Mouse (Mus musculus) forebrain, embryonic 11.5 days (tissue): Measurements from ENCODE around the gene Cryba4. TPM values are rescaled to one million over a fixed set of nuclear protein-coding genes. Genes with fewer than 3 reads are reported as not detected.

ENCODE experiments used
- polyA plus RNA-seq: library from polyadenylated mRNA; unstranded; fragments of >200 nt; fragmentation: Nextera tagmentation; extraction: Ambion mirVana; gene quantifications from 2 replicates; pipeline ENCODE4 v1.2.1, GENCODE M21; 2014

The Cryba4 gene
- polyA plus RNA-seq, 1 experiment from 2014 or later, result 0.48 TPM

Other genes with a start within 250 kb of the Cryba4 start
- 0.48 and 0.73 TPM in 2 replicates for gene Crybb1, start 3.3 kb upstream of the Cryba4 start, polyA plus RNA-seq
- 30.9 and 34.3 TPM in 2 replicates for gene Tpst2, start 24.2 kb upstream of the Cryba4 start, polyA plus RNA-seq
- gene Tfip11, start 73.8 kb upstream of the Cryba4 start, polyA plus RNA-seq, result 32.5 and 33.7 TPM in 2 replicates
- gene Srrd, start 90.5 kb upstream of the Cryba4 start, polyA plus RNA-seq, result 46.1 and 52.2 TPM in 2 replicates
- gene Hps4, start 90.6 kb upstream of the Cryba4 start, polyA plus RNA-seq, result 32.9 and 35.4 TPM in 2 replicates
- gene Gm6583, start 103.5 kb upstream of the Cryba4 start, polyA plus RNA-seq, result 0.29 TPM in 1 of 2 replicates, not detected in the other
- 50.7 and 54.1 TPM in 2 replicates for gene Asphd2, start 142.3 kb upstream of the Cryba4 start, polyA plus RNA-seq
- not detected in 2 replicates for gene Gm6588, start 196.9 kb upstream of the Cryba4 start, polyA plus RNA-seq